Mouse (Mus musculus): Measurements from ENCODE around the gene Trabd2b.

DNA sequence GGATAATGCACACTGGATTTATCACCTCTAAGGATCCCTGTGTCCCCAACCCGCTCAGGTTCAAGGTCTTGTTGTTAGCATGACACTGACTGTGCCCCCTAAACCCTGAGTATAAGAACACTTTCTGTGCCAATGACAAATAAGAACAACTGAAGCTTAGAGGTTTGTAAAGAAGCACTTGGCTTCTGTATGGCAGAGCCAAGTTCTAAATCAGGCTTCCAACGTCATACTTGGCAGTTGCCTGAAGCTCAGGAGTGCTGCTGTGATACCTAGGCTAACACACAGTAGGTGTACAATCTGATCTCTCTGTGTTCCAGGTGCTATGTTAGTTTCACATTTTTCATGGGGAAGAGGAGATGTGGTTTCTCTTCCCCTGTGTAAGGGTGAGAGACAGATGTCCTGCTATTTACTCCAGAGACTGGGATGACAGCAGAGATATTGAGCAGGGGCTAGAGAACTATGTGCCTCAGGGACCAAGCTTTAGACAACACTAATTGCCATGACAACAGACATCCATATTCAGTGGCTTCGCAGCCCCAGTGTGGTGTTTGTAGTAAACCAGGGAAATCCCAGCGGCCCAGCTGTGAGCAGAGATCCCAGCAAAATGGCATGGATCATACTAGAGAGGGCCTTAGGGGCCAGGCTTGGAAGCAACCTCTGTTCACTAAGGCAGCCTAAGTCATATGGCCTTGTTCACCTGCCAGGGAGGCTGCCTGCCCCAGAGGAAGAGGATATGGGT is 89.3 kb downstream of the Trabd2b start:
- TF ChIP-seq CTCF (IDR thresholded peaks at IDR 0.05; ENCODE audit: insufficient read depth, low read depth, low read length) = no peak
- TF ChIP-seq POLR2A (IDR thresholded peaks at IDR 0.05; ENCODE audit: insufficient read depth, low read depth, low read length) = no peak
